Mouse (Mus musculus) neural tube, embryonic 13.5 days (tissue): Measurements from ENCODE around the gene Gng11. TPM values are rescaled to one million over a fixed set of nuclear protein-coding genes. Genes with fewer than 3 reads are reported as not detected.

Source experiments
- ATAC-seq: fragments of 200-750 bp; cut with Nextera tagmentation; 2 replicates; pipeline ENCODE4 v1.8.0; 2017; ENCODE audit warnings: low read depth, mild to moderate bottlenecking, moderate TSS enrichment, moderate library complexity
- H3K27ac ChIP-seq: fragments of 300-500 bp; sonication (generic); replicated peaks from 2 replicates; pipeline ENCODE4 v1.5.1; 2015; ENCODE audit warnings: moderate library complexity, mild to moderate bottlenecking, inconsistent platforms
- H3K27me3 ChIP-seq: fragments of 300-500 bp; sonication (generic); 2 replicates; pipeline ENCODE4 v1.6.1; 2015; ENCODE audit warnings: mild to moderate bottlenecking, inconsistent platforms
- H3K36me3 ChIP-seq: fragments of 300-500 bp; sonication (generic); 2 replicates; pipeline ENCODE4 v1.6.1; 2015; ENCODE audit warnings: mild to moderate bottlenecking, inconsistent platforms
- H3K4me1 ChIP-seq: fragments of 300-500 bp; sonication (generic); replicated peaks from 2 replicates; pipeline ENCODE4 v1.6.1; 2015; ENCODE audit warnings: inconsistent platforms
- H3K4me2 ChIP-seq: fragments of 300-500 bp; sonication (generic); 2 replicates; pipeline ENCODE4 v1.6.1; 2015; ENCODE audit warnings: inconsistent platforms, mild to moderate bottlenecking, moderate library complexity
- H3K4me3 ChIP-seq: fragments of 300-500 bp; sonication (generic); 2 replicates; pipeline ENCODE4 v1.5.1; 2015; ENCODE audit warnings: mild to moderate bottlenecking, inconsistent platforms
- H3K9ac ChIP-seq: fragments of 300-500 bp; sonication (generic); 2 replicates; pipeline ENCODE4 v1.6.1; 2015; ENCODE audit warnings: moderate library complexity, mild to moderate bottlenecking, inconsistent platforms
- H3K9me3 ChIP-seq: fragments of 300-500 bp; sonication (generic); 2 replicates; pipeline ENCODE4 v1.6.1; 2016; ENCODE audit warnings: inconsistent platforms
- WGBS: fragments of 180-500 bp; shearing (Covaris S2); methylation state at CpG from one replicate; pipeline ENCODE4 v1.1.7; 2015; 5-methylcytosine and 5-hydroxymethylcytosine counted together
- polyA plus RNA-seq: library from polyadenylated mRNA; unstranded; fragments of >200 nt; fragmentation: Nextera tagmentation; extraction: Ambion mirVana; gene quantifications from 2 replicates; pipeline ENCODE4 v1.2.1, GENCODE M21; 2015

Gng11 gene
- polyA plus RNA-seq, 1 experiment from 2014 or later: 42.3 TPM

- WGBS: 76% methylated on average over 2 of the region's 2 CpGs
- Histone ChIP-seq H3K4me3 (no peak overlapping the region), H3K27me3 (peaks cover 3% of the 10 kb centered on the region; the same call in 1 of the 2 replicates), H3K4me2 (no peak overlapping the region), H3K9me3 (no peaks in the 10 kb centered on the region), H3K4me1 (peaks cover 7% of the 10 kb centered on the region), H3K27ac (no peak overlapping the region), H3K9ac (no peak overlapping the region), H3K36me3 (no peaks in the 10 kb centered on the region)
- ATAC-seq: no peak
Measured at GRCm38 (mm10) chr6:4008501-4009040, 4.9 kb downstream of the Gng11 start.

DNA sequence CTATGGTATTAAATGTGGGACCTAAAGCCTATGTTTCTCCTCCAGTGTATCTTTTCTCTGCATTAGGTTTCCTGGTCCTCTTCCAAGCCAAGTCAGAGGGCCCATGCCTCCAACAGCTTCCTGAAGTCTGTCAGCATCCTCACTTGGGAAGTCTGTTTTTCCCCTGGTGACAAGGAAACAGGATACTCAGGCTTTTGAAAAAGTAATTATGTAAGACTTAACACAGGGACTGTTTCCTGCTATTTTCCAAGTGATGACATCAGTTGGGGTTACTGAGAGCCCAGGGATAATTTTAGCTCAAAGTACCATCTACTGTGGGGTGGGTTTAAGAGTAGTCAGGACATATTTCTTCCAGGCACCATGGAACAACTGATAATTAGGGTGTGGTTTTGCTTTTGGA, 5.8 kb downstream of the Gng11 start:
- Histone ChIP-seq H3K27ac (no peak overlapping the region), H3K4me2 (no peak overlapping the region), H3K4me1 (no peaks in the 10 kb centered on the region), H3K9ac (no peak overlapping the region), H3K27me3 (no peaks in the 10 kb centered on the region), H3K36me3 (no peaks in the 10 kb centered on the region), H3K4me3 (no peak overlapping the region), H3K9me3 (no peaks in the 10 kb centered on the region)
- no peak for ATAC-seq

DNA sequence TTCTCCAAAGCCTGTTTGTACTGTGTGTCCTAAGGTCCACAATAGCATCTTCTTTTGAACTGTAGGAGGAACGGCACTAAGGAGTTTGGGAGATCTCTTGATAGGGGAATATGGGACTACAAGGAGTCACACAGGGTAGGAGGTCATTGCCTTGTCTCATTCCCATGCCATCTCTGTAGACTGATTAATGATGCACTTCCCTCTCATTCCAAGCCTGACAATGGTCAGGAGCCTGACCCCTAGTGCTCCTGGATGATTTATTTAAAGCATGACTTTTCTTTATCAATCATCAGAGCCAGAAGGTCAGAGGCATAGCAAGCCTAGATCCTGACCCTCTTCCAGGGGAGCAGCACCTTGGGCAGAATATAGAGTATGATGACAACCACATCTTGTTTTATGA, 18.9 kb downstream of the Gng11 start:
- 51% methylated on average over 1 of the region's 1 CpGs for WGBS
- no peaks in the 10 kb centered on the region for H3K4me1 ChIP-seq
- no peaks in the 10 kb centered on the region for H3K9me3 ChIP-seq
- H3K9ac ChIP-seq: no peak overlapping the region
- H3K27me3 ChIP-seq: no peaks in the 10 kb centered on the region
- no peak for ATAC-seq
- no peak overlapping the region for H3K4me3 ChIP-seq
- H3K27ac ChIP-seq: no peak overlapping the region
- no peaks in the 10 kb centered on the region for H3K36me3 ChIP-seq
- H3K4me2 ChIP-seq: no peak overlapping the region

DNA sequence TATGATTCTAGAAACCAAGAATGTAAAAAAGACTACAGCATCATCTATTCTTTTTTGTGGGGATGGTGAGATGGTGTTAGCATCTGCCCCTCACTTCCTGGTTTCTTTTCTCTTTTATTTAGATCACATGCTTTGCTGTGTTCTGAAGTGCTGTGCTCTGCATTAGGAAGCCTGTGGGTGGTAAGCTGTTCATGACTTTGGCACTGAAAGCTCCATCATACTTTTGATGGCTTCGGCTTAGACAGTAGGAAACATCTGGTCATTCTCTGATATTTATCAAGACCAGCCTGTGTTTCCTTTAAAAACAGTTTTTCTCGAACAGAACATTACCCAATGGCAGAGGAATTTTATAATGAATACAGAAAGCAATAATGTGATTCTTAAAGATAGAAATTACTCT, 22.7 kb downstream of the Gng11 start:
- 74% methylated on average over 2 of the region's 2 CpGs for WGBS
- H3K4me2 ChIP-seq: no peak overlapping the region
- no peak overlapping the region for H3K9ac ChIP-seq
- H3K4me3 ChIP-seq: no peak overlapping the region
- H3K36me3 ChIP-seq: no peaks in the 10 kb centered on the region
- no peaks in the 10 kb centered on the region for H3K9me3 ChIP-seq
- ATAC-seq: no peak
- H3K27me3 ChIP-seq: no peaks in the 10 kb centered on the region
- no peaks in the 10 kb centered on the region for H3K4me1 ChIP-seq
- H3K27ac ChIP-seq: no peak overlapping the region

DNA sequence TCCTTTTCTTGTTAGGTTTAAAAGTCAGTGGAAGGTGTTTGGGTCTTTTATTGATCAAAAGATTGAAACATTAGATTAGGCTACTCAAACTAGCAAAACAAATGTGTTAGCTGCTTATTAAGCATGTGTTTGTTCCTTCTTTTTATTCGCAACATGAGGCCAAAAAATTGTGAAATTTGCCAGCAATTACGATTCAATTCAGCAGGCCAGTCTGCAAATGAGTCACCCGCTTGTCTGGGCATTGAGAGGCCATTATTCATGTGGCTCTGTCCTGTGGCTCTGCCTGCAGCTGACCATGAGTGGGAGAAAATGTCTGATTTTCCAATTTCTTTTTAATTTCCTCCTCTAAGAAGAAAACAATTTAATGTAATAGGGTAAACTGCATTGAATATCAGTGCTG, 27.3 kb downstream of the Gng11 start:
- no peaks in the 10 kb centered on the region for H3K4me1 ChIP-seq
- no peak for ATAC-seq
- no peak overlapping the region for H3K27ac ChIP-seq
- H3K9me3 ChIP-seq: no peaks in the 10 kb centered on the region
- H3K27me3 ChIP-seq: no peaks in the 10 kb centered on the region
- H3K36me3 ChIP-seq: no peaks in the 10 kb centered on the region
- H3K4me2 ChIP-seq: no peak overlapping the region
- no peak overlapping the region for H3K4me3 ChIP-seq
- no peak overlapping the region for H3K9ac ChIP-seq
- 78% methylated on average over 3 of the region's 3 CpGs for WGBS

DNA sequence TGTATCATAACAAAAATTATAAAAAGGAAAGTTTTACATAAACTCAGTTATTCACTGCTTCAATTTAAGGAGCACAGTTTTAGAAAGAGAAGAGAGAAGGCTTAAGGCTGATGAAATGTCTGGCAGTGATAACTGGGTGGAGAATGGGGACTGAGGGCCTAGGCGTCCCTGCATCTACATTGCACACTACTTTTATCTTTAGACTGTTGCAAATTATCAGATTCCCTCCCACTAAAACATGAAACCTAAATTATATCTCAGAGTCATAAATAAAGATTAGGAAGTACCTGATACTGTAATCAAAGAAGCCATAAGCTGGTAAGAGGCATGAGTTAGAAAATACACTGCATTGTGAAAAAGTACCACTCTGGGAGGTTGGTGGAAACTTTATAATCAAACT, 38.1 kb downstream of the Gng11 start:
- no peaks in the 10 kb centered on the region for H3K27me3 ChIP-seq
- no peaks in the 10 kb centered on the region for H3K9me3 ChIP-seq
- 87% methylated on average over 1 of the region's 1 CpGs for WGBS
- no peak overlapping the region for H3K9ac ChIP-seq
- H3K4me3 ChIP-seq: no peak overlapping the region
- no peaks in the 10 kb centered on the region for H3K36me3 ChIP-seq
- ATAC-seq: no peak
- no peaks in the 10 kb centered on the region for H3K4me1 ChIP-seq
- no peak overlapping the region for H3K27ac ChIP-seq
- no peak overlapping the region for H3K4me2 ChIP-seq

- Histone ChIP-seq H3K9me3 (no peaks in the 10 kb centered on the region), H3K36me3 (no peaks in the 10 kb centered on the region), H3K4me3 (no peak overlapping the region), H3K9ac (no peak overlapping the region), H3K27me3 (no peaks in the 10 kb centered on the region), H3K27ac (no peak overlapping the region), H3K4me2 (no peak overlapping the region), H3K4me1 (no peaks in the 10 kb centered on the region)
- ATAC-seq: no peak
- WGBS: 94% methylated on average over 1 of the region's 1 CpGs
Measured at GRCm38 (mm10) chr6:4047200-4047599, 43.5 kb downstream of the Gng11 start.

GRCm38 (mm10) chr6:4052843-4053242, 49.1 kb downstream of the Gng11 start:
- Histone ChIP-seq H3K36me3 (no peaks in the 10 kb centered on the region), H3K9me3 (no peaks in the 10 kb centered on the region), H3K4me1 (no peaks in the 10 kb centered on the region), H3K9ac (no peak overlapping the region), H3K4me2 (no peak overlapping the region), H3K4me3 (no peak overlapping the region), H3K27ac (no peak overlapping the region), H3K27me3 (no peaks in the 10 kb centered on the region)
- ATAC-seq: no peak
- WGBS: 68% methylated on average over 1 of the region's 1 CpGs

- no peaks in the 10 kb centered on the region for H3K9me3 ChIP-seq
- 93% methylated on average over 4 of the region's 4 CpGs for WGBS
- no peak for ATAC-seq
- H3K4me1 ChIP-seq: no peaks in the 10 kb centered on the region
- no peak overlapping the region for H3K27ac ChIP-seq
- no peaks in the 10 kb centered on the region for H3K36me3 ChIP-seq
- no peak overlapping the region for H3K9ac ChIP-seq
- H3K27me3 ChIP-seq: no peaks in the 10 kb centered on the region
- no peak overlapping the region for H3K4me2 ChIP-seq
- H3K4me3 ChIP-seq: no peak overlapping the region
Measured at GRCm38 (mm10) chr6:4054387-4054786, 50.7 kb downstream of the Gng11 start.

Other genes with a start within 250 kb of the Gng11 start
- 0.77 and 1.0 TPM in 2 replicates for gene Calcr, start 239.2 kb upstream of the Gng11 start, polyA plus RNA-seq
- 0.17 and 0.25 TPM in 2 replicates for gene Tfpi2, start 15.0 kb upstream of the Gng11 start, polyA plus RNA-seq
- not detected in 2 replicates for gene Gngt1, start 10.1 kb upstream of the Gng11 start, polyA plus RNA-seq
- 40.3 and 40.8 TPM in 2 replicates for gene Bet1, start 83.1 kb downstream of the Gng11 start, polyA plus RNA-seq